Mouse (Mus musculus) E14TG2a.4 (cell line): ENCODE results near the gene Polr2a.

Experiments used
- CTCF ChIP-seq: conservative IDR thresholded peaks from 2 replicates; pipeline ENCODE4 v1.5.1; 2014; ENCODE audit warnings: low read length
- NANOG ChIP-seq: IDR thresholded peaks from 2 replicates; pipeline ENCODE4 v1.6.1; 2014; ENCODE audit warnings: borderline replicate concordance, low read length, mixed read lengths
- POU5F1 ChIP-seq: IDR thresholded peaks from 2 replicates; pipeline ENCODE4 v1.6.1; 2014; ENCODE audit warnings: low read length, borderline replicate concordance

DNA sequence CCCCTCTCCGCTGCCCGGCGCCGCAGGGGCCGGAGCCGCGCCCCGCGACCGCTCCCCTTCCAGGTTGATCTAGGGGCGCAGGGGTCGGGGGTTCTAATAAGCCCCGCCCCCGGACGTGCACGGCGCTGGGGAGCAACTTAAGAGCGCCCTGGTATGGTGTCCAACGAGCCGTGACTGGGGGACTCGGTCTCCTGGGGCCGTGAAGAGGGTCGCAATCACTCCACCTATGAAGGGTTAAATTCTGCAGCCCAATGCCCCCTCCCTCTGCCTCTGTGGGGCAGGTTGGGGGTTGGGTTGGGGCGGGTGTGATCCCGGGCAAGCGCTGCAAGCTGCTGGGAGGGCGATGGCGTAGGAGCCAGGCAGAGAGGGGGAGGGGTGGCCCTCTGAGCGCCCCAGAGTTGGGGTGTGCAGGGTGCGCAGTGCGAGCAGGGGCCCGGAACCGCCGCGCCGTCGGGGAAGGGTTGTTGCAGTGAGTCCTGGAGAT lies 7.7 kb upstream of the Polr2a start:
- TF ChIP-seq CTCF (no peak), POU5F1 (no peak), NANOG (no peak)
